Mouse (Mus musculus) ES-Bruce4 (cell line): ENCODE data around the gene Ppp1r9b.

Source experiments
- CTCF ChIP-seq: IDR thresholded peaks from one replicate; pipeline ENCODE4 v1.8.1; 2011; ENCODE audit warnings: low read depth, low read length
- EP300 ChIP-seq: IDR thresholded peaks from 2 replicates; pipeline ENCODE4 v1.6.1; 2011; ENCODE audit warnings: low read depth, low read length; ENCODE audit not compliant: insufficient read depth
- POLR2A ChIP-seq: IDR thresholded peaks from one replicate; pipeline ENCODE4 v1.8.1; 2011; ENCODE audit warnings: low read length; ENCODE audit not compliant: insufficient read depth

- TF ChIP-seq CTCF (no peak), POLR2A (no peak), EP300 (no peak)
These were observed 50.3 kb downstream of the Ppp1r9b start, which contains the start of gene Pdk2 for GRCm38 (mm10) chr11:95041139-95041609.
